Mouse (Mus musculus): ENCODE data around the gene Olfr1123.

- TF ChIP-seq ZNF384 (IDR thresholded peaks at IDR 0.05; ENCODE audit: low read depth, low read length) (no peak), HCFC1 (IDR thresholded peaks at IDR 0.05; ENCODE audit: borderline replicate concordance, insufficient read depth, low read length) (no peak), ZC3H11A (IDR thresholded peaks at IDR 0.05; ENCODE audit: borderline replicate concordance, low read depth, low read length) (no peak), MAFK (IDR thresholded peaks at IDR 0.05; ENCODE audit: insufficient read depth, low read depth, low read length) (no peak)
Observed at GRCm38 (mm10) chr2:87371726-87372125, 44.7 kb upstream of the Olfr1123 start.

All from ES-E14 (cell line).